Mouse (Mus musculus) hindbrain, embryonic 10.5 days (tissue): Measurements from ENCODE around the gene Asb1. TPM values are rescaled to one million over a fixed set of nuclear protein-coding genes. Genes with fewer than 3 reads are reported as not detected.

ENCODE experiments used
- DNase-seq: peaks from one replicate; pipeline ENCODE4 v3.0.0-alpha.2; 2017; ENCODE audit warnings: low spot score
- H3K27ac ChIP-seq: fragments of 300-500 bp; sonication (generic); 2 replicates; pipeline ENCODE4 v1.5.1; 2016; ENCODE audit warnings: mild to moderate bottlenecking, moderate library complexity
- H3K27me3 ChIP-seq: fragments of 300-500 bp; sonication (generic); 2 replicates; pipeline ENCODE4 v1.6.1; 2016; ENCODE audit warnings: mild to moderate bottlenecking; ENCODE audit not compliant: poor library complexity, insufficient read depth, severe bottlenecking
- H3K36me3 ChIP-seq: fragments of 300-500 bp; sonication (generic); 2 replicates; pipeline ENCODE4 v1.6.1; 2016; ENCODE audit warnings: mild to moderate bottlenecking, moderate library complexity
- H3K4me1 ChIP-seq: fragments of 300-500 bp; sonication (generic); replicated peaks from 2 replicates; pipeline ENCODE4 v1.6.1; 2016; ENCODE audit warnings: mild to moderate bottlenecking
- H3K4me3 ChIP-seq: fragments of 300-500 bp; sonication (generic); 2 replicates; pipeline ENCODE4 v1.5.1; 2016; ENCODE audit warnings: mild to moderate bottlenecking, moderate library complexity
- H3K9me3 ChIP-seq: fragments of 300-500 bp; sonication (generic); 2 replicates; pipeline ENCODE4 v1.6.1; 2016; ENCODE audit warnings: mild to moderate bottlenecking, moderate library complexity
- WGBS: fragments of 180-500 bp; shearing (Covaris S2); methylation state at CpG from one replicate; pipeline ENCODE4 v1.1.7; 2016; 5-methylcytosine and 5-hydroxymethylcytosine counted together
- polyA plus RNA-seq: library from polyadenylated mRNA; unstranded; fragments of >200 nt; fragmentation: Nextera tagmentation; extraction: Ambion mirVana; gene quantifications from 2 replicates; pipeline ENCODE4 v1.2.1, GENCODE M21; 2016

Gene Asb1
- 8.9 and 10.8 TPM in 2 replicates for polyA plus RNA-seq

DNA sequence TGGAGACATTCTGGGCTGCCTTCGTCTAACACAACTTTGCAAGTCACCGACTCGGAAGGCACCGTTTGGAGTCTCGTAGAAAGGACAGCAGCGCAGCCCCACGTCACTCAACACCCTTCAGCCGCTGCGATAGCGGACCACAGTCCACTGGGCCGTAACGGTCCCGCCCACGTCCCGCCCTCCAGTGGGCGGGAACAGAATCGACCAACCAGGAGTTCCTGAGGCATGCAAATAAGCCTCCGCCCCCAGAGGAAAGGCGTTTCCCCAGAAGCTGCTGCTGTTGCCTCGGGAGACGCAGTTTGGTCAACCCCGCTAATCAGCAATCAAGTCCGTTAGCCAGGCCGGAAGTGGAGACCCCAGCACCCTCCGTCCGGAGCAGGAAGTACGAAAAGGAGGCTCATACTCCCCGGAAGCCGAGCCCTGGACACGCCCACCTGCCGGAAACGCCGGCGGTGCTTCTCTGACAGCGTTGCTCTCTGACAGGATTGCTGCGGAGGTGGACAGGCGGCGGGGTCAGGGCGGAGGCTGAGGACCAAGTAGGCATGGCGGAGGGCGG is at the start of gene Asb1:
Gene Asb1 (plus strand): TSS at position 274 of the 556 bp plus-strand sequence.
- peaks cover 43% of the 10 kb centered on the region for H3K27me3 ChIP-seq
- peak; percentile 98 for DNase-seq
- peaks cover 13% of the 10 kb centered on the region for H3K36me3 ChIP-seq
- peak within 1 kb of the TSS; percentile 86 for H3K27ac ChIP-seq
- no peaks in the 10 kb centered on the region for H3K9me3 ChIP-seq
- H3K4me3 ChIP-seq, result peak within 1 kb of the TSS; percentile 84
- under 1% methylated on average over 41 of the region's 41 CpGs for WGBS
- peaks cover 29% of the 10 kb centered on the region for H3K4me1 ChIP-seq

DNA sequence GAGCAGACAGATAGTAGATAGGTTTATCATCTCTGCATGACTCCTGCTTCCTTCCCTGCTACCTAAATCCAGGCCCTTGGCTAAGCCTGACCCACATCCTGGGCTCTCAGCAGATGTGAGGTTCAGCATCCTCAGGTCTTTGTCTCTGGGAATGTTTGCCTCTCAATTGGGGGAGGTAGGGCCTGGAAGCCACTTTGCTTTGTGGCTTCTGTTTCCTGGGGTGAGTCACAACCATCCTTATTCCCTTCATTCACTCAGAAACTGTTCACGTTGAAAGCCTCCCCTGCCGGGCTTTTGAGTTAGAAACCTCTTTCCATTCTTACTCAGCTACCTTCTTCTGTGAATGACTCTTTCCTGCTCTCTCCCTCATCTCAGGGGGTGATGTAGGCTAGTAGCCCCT is 47.6 kb upstream of the Asb1 start:
- DNase-seq, result no peak
- WGBS, result 22% methylated on average over 2 of the region's 2 CpGs
- Histone ChIP-seq H3K27ac (no peak overlapping the region), H3K4me1 (peaks cover 23% of the 10 kb centered on the region), H3K4me3 (no peak overlapping the region), H3K36me3 (no peaks in the 10 kb centered on the region), H3K27me3 (no peaks in the 10 kb centered on the region), H3K9me3 (no peaks in the 10 kb centered on the region)

DNA sequence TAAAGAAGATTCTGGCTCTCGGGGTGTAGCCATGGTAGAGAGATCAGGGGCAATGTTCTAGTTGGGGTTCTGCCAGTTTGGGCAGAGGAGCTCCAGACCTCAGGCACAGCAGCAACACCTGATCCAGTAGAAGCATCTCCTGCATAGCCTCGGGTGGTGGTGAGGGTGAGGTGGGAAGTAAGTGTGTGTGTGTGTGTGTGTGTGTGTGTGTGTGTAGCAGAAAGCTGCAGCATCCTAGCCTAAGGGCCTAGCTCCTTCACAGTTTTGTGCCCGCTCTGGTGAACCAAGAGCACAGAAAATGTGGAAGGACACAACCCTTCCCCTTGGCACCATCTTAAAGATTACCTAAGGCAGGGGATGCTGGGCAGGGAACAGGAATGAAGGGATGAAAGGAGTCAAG is 46.4 kb upstream of the Asb1 start:
- DNase-seq, result no peak
- H3K4me3 ChIP-seq, result peak overlapping the region; percentile 95
- H3K36me3 ChIP-seq, result 0 out of 2 replicates have a peak, but pooled peaks cover 5% of the 10 kb centered on the region
- no peak overlapping the region for H3K27ac ChIP-seq
- H3K9me3 ChIP-seq, result no peaks in the 10 kb centered on the region
- H3K4me1 ChIP-seq, result peaks cover 23% of the 10 kb centered on the region
- 44% methylated on average over 3 of the region's 3 CpGs for WGBS
- no peaks in the 10 kb centered on the region for H3K27me3 ChIP-seq

DNA sequence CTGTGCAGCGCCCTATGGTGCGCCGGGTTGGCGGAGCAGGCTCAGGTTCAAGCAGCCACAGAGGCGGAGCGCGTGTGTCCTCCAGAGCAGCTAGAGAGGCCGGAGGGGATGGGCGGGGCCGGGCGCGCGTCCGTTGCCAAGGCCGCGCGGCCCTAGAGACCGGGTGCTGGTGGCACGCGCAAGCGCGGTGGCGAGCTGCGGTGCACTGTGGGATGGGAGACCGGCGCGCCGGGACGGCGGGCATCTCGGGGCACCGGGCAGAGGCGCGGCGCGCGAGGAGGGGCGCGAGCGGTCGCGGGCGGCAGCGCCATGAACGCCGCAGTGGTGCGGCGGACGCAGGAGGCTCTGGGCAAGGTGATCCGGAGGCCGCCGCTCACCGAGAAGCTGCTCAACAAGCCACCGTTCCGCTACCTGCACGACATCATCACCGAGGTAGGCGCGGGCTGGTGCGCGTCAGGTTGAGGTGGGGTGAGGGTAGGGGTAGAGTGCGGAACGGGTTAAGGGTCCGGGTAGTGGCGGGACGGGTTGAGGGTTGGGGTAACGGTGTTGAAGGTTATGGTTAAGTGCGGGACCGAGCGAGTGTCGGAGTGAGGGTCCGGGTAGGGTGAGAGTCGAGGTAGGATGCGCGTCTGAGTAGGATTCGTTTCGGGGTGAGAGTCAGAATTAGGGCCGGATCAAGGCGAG is 45.7 kb upstream of the Asb1 start, which contains the start of gene Traf3ip1:
Gene Traf3ip1 (plus strand): TSS at position 191 of the 684 bp plus-strand sequence.
- peaks cover 9% of the 10 kb centered on the region for H3K36me3 ChIP-seq
- WGBS, result under 1% methylated on average over 79 of the region's 79 CpGs
- H3K4me1 ChIP-seq, result peaks cover 23% of the 10 kb centered on the region
- no peaks in the 10 kb centered on the region for H3K9me3 ChIP-seq
- peak within 1 kb of the TSS; percentile 95 for H3K4me3 ChIP-seq
- DNase-seq, result peak; percentile 94
- H3K27ac ChIP-seq, result peak within 1 kb of the TSS; percentile 90
- no peaks in the 10 kb centered on the region for H3K27me3 ChIP-seq

DNA sequence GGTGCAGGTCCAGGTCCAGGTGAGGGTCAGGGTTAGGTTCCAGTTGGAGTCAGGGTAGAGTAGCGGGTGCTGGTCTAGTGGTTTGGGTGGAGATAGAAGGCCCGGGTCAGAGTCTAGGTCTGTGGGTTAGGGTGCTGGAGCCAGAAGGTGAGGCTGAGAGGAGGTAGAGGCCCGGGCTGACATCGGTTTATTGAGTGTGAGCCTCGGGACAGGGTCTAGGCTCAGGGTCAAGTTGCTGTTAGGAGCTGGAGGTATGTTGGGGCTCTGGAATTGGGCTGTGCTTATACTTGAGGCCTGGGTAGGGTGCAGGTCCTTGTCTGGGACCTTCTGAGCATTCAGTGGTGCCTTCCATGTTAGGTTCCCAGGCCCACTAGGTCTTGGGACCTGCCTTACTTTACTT is 45.0 kb upstream of the Asb1 start:
- Histone ChIP-seq H3K27me3 (no peaks in the 10 kb centered on the region), H3K9me3 (no peaks in the 10 kb centered on the region), H3K4me1 (peaks cover 23% of the 10 kb centered on the region), H3K4me3 (peak overlapping the region; percentile 95), H3K36me3 (peaks cover 16% of the 10 kb centered on the region), H3K27ac (0 out of 2 replicates have a peak overlapping the region, but pooled peaks have one; percentile 90)
- 57% methylated on average over 5 of the region's 5 CpGs for WGBS
- no peak for DNase-seq

DNA sequence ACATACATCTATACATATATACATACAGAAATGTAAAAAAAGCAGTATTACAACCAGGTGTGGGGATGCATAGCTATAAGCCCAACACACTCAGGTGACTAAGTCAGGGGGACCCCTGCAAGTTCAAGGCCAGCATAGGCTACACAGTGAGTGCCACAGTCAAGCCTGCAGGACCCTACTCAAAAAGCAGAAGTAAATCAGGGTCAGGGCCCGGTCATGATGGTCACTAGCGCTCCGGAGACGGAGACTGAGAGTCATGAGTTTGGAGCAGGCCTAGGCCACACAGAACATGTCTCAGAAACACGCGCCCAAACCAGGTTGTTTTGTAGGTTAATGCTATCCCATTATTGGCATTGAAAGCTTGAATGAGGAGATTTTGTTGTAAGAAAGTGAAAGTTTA is 41.8 kb upstream of the Asb1 start:
- no peaks in the 10 kb centered on the region for H3K27me3 ChIP-seq
- WGBS, result 96% methylated on average over 6 of the region's 6 CpGs
- H3K27ac ChIP-seq, result no peak overlapping the region
- H3K4me1 ChIP-seq, result peaks cover 23% of the 10 kb centered on the region
- H3K4me3 ChIP-seq, result no peak overlapping the region
- no peak for DNase-seq
- no peaks in the 10 kb centered on the region for H3K9me3 ChIP-seq
- H3K36me3 ChIP-seq, result peaks cover 47% of the 10 kb centered on the region

DNA sequence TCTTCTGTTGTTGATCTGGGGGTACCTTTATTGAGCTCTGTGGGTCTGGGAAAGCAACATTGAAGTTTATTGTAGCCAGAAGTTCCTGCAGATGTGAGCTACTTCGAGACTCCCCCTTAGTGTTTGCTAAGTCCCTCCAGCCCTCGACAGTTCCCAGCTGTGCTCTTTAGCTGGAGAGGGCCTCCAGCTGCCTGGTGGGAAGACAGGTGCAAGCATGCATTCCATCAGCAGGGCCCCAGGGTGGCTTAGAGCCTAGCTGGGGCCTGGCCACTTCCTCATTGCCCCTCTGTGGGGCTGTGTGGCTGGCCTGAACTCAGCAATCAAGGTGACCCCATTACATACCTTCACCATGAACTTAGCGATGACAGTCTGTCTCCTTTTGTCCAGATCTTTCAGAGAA is 35.7 kb upstream of the Asb1 start:
- WGBS, result 80% methylated on average over 3 of the region's 3 CpGs
- Histone ChIP-seq H3K9me3 (no peaks in the 10 kb centered on the region), H3K4me1 (no peaks in the 10 kb centered on the region), H3K27me3 (no peaks in the 10 kb centered on the region), H3K36me3 (peaks cover 87% of the 10 kb centered on the region), H3K27ac (no peak overlapping the region), H3K4me3 (no peak overlapping the region)
- DNase-seq, result no peak

DNA sequence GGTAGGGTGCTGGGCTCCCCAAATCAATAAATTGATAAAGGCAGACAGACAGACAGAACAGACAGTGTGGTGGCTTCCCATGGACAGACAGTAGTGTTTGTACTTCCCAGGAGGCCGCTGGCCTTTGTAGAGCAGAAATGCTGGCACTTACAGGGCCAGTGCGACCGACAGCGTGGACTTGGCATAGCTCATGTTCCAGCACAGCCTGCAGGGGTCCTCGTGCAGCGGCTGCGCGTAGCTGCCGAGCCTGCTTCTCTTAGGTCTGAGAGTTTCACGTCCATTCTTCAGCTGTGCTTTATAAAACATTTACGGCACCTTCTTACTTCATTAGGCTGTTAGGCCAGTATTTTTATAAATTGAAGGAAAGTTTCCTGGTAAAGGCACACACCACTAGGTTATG is 25.4 kb upstream of the Asb1 start:
- Histone ChIP-seq H3K27me3 (no peaks in the 10 kb centered on the region), H3K4me1 (no peaks in the 10 kb centered on the region), H3K4me3 (no peak overlapping the region), H3K9me3 (no peaks in the 10 kb centered on the region), H3K27ac (no peak overlapping the region), H3K36me3 (peaks cover 73% of the 10 kb centered on the region)
- 81% methylated on average over 11 of the region's 11 CpGs for WGBS
- no peak for DNase-seq

DNA sequence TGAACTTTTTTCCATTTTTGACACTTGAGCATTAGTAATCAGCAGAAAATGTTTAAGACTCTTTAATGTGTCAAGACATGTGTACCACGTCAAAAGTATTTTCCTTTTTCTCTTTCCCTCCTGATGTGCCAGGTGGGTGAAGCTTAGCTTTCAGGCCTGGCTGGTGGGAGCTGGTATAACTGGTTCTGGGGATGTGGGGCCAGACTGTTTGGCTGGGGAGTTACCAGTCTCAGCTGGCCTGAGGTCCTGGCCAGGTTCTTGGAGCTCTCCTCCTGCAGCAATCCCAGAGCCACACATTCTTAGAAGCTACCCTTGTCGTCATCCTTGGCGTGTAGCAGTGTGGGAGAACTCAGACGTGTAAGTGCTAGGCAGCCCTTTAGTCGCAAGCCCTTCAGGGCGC is 24.7 kb upstream of the Asb1 start:
- Histone ChIP-seq H3K36me3 (peaks cover 73% of the 10 kb centered on the region), H3K4me1 (no peaks in the 10 kb centered on the region), H3K27me3 (no peaks in the 10 kb centered on the region), H3K4me3 (no peak overlapping the region), H3K9me3 (no peaks in the 10 kb centered on the region), H3K27ac (no peak overlapping the region)
- WGBS, result 95% methylated on average over 6 of the region's 6 CpGs
- DNase-seq, result no peak

DNA sequence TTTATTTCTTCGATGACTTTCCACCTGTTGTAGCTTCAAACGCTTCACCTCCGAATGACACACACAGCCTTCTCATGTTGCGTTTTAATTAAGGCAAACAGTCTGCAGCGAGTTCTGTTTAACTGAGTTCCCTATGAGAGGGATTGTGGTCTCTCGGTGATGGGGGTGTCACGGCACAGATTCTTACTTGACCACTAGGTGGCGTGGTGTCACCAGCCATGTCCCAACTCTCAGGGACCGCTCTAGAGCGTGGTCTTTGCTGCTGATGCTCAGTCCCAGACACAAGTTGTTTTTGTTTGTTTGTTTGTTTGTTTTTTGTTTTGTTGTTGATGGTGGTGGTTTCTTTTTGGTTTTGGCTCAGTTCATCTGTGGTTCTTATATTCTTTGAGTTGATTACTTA is 16.6 kb upstream of the Asb1 start:
- Histone ChIP-seq H3K36me3 (peaks cover 79% of the 10 kb centered on the region), H3K9me3 (no peaks in the 10 kb centered on the region), H3K4me1 (no peaks in the 10 kb centered on the region), H3K27ac (no peak overlapping the region), H3K27me3 (no peaks in the 10 kb centered on the region), H3K4me3 (no peak overlapping the region)
- DNase-seq, result peak; percentile 56
- 19% methylated on average over 10 of the region's 10 CpGs for WGBS

DNA sequence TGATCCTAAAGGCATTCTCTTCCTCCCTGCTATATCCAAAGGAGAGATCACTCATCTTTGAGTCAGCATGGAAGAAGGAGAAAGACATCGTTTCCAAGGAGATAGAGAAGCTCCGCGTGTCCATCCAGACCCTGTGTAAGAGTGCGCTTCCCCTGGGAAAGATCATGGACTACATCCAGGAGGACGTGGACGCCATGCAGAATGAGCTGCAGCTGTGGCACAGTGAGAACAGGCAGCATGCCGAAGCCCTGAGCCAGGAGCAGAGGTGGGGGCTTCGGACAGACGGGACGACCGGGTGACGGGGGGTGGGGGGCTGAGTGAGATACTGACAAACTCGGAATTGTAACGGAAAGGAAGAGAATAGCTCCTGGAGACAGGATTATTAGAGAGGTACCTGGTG is 14.5 kb upstream of the Asb1 start:
- H3K4me3 ChIP-seq, result no peak overlapping the region
- H3K4me1 ChIP-seq, result no peaks in the 10 kb centered on the region
- peaks cover 73% of the 10 kb centered on the region for H3K36me3 ChIP-seq
- H3K27me3 ChIP-seq, result no peaks in the 10 kb centered on the region
- no peak for DNase-seq
- no peak overlapping the region for H3K27ac ChIP-seq
- no peaks in the 10 kb centered on the region for H3K9me3 ChIP-seq
- WGBS, result 86% methylated on average over 14 of the region's 14 CpGs

DNA sequence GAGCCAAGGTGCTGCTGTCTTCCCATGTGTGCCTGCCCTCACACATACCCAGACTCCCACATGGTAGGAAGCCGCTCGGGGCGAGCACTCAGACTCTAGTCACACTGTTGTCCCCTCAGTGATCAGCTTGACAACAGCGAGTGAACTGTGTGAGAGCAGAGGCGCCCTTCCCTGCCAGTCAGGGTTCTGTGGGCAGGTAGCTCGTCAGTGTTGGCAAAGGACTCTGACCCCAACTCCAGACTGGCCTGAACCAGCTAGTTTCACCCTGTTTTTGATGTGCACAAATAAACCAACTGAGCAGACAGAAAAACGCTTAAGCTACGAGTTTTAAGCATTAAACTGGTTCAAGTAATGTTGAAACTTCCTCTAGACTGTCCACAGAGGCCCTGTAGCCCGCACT is 10.2 kb upstream of the Asb1 start:
- Histone ChIP-seq H3K4me3 (no peak overlapping the region), H3K27ac (no peak overlapping the region), H3K36me3 (peaks cover 53% of the 10 kb centered on the region), H3K4me1 (no peaks in the 10 kb centered on the region; the same call in 1 of the 2 replicates), H3K27me3 (no peaks in the 10 kb centered on the region), H3K9me3 (no peaks in the 10 kb centered on the region)
- DNase-seq, result no peak
- WGBS, result 89% methylated on average over 9 of the region's 9 CpGs

DNA sequence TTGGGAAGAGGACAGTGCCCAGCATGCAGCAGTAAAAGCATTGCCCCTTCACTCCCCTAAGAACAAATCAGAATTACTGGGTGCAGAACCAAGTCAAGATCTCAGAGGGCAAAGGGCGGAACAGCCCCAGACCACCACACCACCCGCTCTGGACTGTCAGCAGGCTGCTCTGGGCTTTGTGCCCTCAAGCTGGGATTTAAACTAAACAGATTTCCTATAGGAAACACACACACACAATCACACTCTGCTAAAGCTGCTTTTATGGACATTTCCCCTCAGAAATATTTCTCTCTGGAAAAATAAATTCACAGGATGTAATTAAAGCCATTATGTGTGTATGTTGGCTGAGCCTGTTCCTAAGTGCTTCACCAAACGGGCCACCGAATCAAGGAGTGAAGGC is 8.1 kb upstream of the Asb1 start:
- Histone ChIP-seq H3K36me3 (peaks cover 33% of the 10 kb centered on the region), H3K27me3 (peaks cover 16% of the 10 kb centered on the region), H3K9me3 (no peaks in the 10 kb centered on the region), H3K4me1 (no peaks in the 10 kb centered on the region; the same call in 1 of the 2 replicates), H3K27ac (no peak overlapping the region), H3K4me3 (no peak overlapping the region)
- WGBS, result 93% methylated on average over 4 of the region's 4 CpGs
- no peak for DNase-seq
